In the genomic region with DNA sequence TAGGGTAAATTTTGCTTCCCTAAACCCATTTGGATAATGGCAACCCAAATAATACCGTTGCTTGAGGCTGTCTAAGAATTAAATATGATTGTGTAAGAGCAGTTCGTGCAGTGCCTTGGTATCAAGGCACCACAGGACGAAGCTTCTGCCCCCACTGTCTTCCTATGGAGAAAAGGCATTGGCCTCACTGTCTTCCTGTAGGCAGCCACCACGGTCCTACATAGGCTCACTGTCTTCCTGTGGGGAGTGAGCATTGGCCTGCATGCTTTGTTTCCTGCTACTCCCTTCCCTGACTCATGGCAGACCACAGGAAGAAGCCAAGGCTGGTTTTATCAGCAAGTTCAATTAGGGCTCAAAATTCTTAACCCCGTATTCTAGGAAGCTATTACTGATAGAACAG, we compare ENCODE assay signal across 14 mouse cellular contexts.
"Had no signal": no experiment of that assay in that cellular context is flagged by ENCODE, and none has a peak within 500 bp of the region (broad histone marks: within the 10 kb centered on the region; RNA-seq: fewer than 3 reads in every experiment).

No protein-coding gene starts in this region.

- H3K9me3 ChIP-seq: intestine, embryonic 15.5 days; limb, embryonic 15.5 days; liver, embryonic 12.5 days; midbrain, embryonic 13.5 days had no signal

- H3K27me3 ChIP-seq: intestine, embryonic 15.5 days; limb, embryonic 15.5 days had no signal

- ATAC-seq: intestine, embryonic 15.5 days; liver, embryonic 12.5 days; midbrain, embryonic 13.5 days had no signal

- H3K4me3 ChIP-seq: intestine, embryonic 15.5 days; limb, embryonic 15.5 days; liver, embryonic 12.5 days; midbrain, embryonic 13.5 days had no signal

- DNase-seq: kidney, adult 8-10 months; kidney, postnatal 25 days; layer of hippocampus, postnatal 36 days; lung, embryonic 14.5 days; lung, postnatal 10 days; lung, postnatal 4 days; right cerebral cortex, adult 18-20 months; right cerebral cortex, postnatal 25 days; thymus, adult 2 months; thymus, postnatal 25 days had no signal

- H3K27ac ChIP-seq: intestine, embryonic 15.5 days; limb, embryonic 15.5 days; liver, embryonic 12.5 days; midbrain, embryonic 13.5 days had no signal

- H3K36me3 ChIP-seq: intestine, embryonic 15.5 days; limb, embryonic 15.5 days; liver, embryonic 12.5 days; midbrain, embryonic 13.5 days had no signal
